19 mouse cellular contexts compared by ENCODE assay signal in genomic region chr5:126324847-126325246, GRCm38 (mm10).
DNase-seq lines count a peak whose midpoint lies in the region; ATAC-seq and TF ChIP-seq lines count a peak whose summit lies in the region.
"Had no signal": no experiment of that assay in that cellular context is flagged by ENCODE, and none has a peak within 500 bp of the region (broad histone marks: within the 10 kb centered on the region; RNA-seq: fewer than 3 reads in every experiment).

No protein-coding gene starts in this region.

- no peaks in the 10 kb centered on the region for H3K79me2 ChIP-seq in liver, adult 2 months (ENCODE audit: control insufficient read depth, insufficient read depth, low read length)

- no peak overlapping the region for H3K27ac ChIP-seq in forebrain, embryonic 16.5 days (ENCODE audit: low read length)
- H3K27ac ChIP-seq in forebrain, embryonic 13.5 days = no peak overlapping the region
- no peak overlapping the region for H3K27ac ChIP-seq in liver, adult 2 months (replicated peaks; ENCODE audit: insufficient read depth, low read depth, low read length)
- no peak overlapping the region for H3K27ac ChIP-seq in liver, embryonic 11.5 days (ENCODE audit: low read depth, low read length)
- H3K27ac ChIP-seq in ES-Bruce4 (ENCODE audit: insufficient read depth, low read length) = no peak overlapping the region
- H3K27ac ChIP-seq: hindbrain, embryonic 10.5 days; limb, embryonic 10.5 days; macrophage had no signal

- H3K4me1 ChIP-seq in forebrain, embryonic 16.5 days (replicated peaks; ENCODE audit: control insufficient read depth, insufficient read depth, low read length) = no peaks in the 10 kb centered on the region
- no peaks in the 10 kb centered on the region for H3K4me1 ChIP-seq in forebrain, embryonic 13.5 days
- no peaks in the 10 kb centered on the region for H3K4me1 ChIP-seq in liver, adult 2 months (ENCODE audit: control insufficient read depth, insufficient read depth, low read length)
- no peaks in the 10 kb centered on the region for H3K4me1 ChIP-seq in liver, embryonic 11.5 days (replicated peaks; ENCODE audit: control insufficient read depth, insufficient read depth, low read length)
- H3K4me1 ChIP-seq in ES-Bruce4 (ENCODE audit: control insufficient read depth, insufficient read depth, low read length) = no peaks in the 10 kb centered on the region
- H3K4me1 ChIP-seq: hindbrain, embryonic 10.5 days; limb, embryonic 10.5 days had no signal

- no peaks in the 10 kb centered on the region for H3K36me3 ChIP-seq in forebrain, embryonic 16.5 days (ENCODE audit: control insufficient read depth, insufficient read depth)
- H3K36me3 ChIP-seq in forebrain, embryonic 13.5 days (ENCODE audit: poor library complexity, severe bottlenecking) = no peaks in the 10 kb centered on the region
- H3K36me3 ChIP-seq in liver, adult 2 months (ENCODE audit: control insufficient read depth, insufficient read depth, low read length) = no peaks in the 10 kb centered on the region
- no peaks in the 10 kb centered on the region for H3K36me3 ChIP-seq in liver, embryonic 11.5 days (ENCODE audit: control insufficient read depth, insufficient read depth, low read length)
- H3K36me3 ChIP-seq in ES-Bruce4 (ENCODE audit: control insufficient read depth, insufficient read depth, low read length, poor library complexity, severe bottlenecking) = no peaks in the 10 kb centered on the region
- H3K36me3 ChIP-seq: G1E; hindbrain, embryonic 10.5 days; limb, embryonic 10.5 days had no signal

- no peaks in the 10 kb centered on the region for H3K27me3 ChIP-seq in forebrain, embryonic 16.5 days (replicated peaks; ENCODE audit: control insufficient read depth, insufficient read depth, low read length)
- peaks cover 6% of the 10 kb centered on the region; the same call in 1 of the 2 replicates for H3K27me3 ChIP-seq in forebrain, embryonic 13.5 days
- no peaks in the 10 kb centered on the region for H3K27me3 ChIP-seq in liver, adult 2 months (ENCODE audit: control insufficient read depth, insufficient read depth, low read length)
- H3K27me3 ChIP-seq in liver, embryonic 11.5 days (replicated peaks; ENCODE audit: control insufficient read depth, insufficient read depth, low read length) = no peaks in the 10 kb centered on the region
- H3K27me3 ChIP-seq in ES-Bruce4 (ENCODE audit: control insufficient read depth, insufficient read depth, low read length, poor library complexity, severe bottlenecking) = no peaks in the 10 kb centered on the region

- no peak for DNase-seq in liver, adult 2 months (ENCODE audit: extremely low read depth, low read depth, low spot score)
- no peak for DNase-seq in liver, embryonic 11.5 days (ENCODE audit: low spot score)
- peak; percentile 81 for DNase-seq in brain, embryonic 14.5 days (ENCODE audit: low read depth)
- DNase-seq in gastrocnemius, adult 18-20 months (ENCODE audit: low spot score) = no peak
- no peak for DNase-seq in heart, adult 11 months
- DNase-seq: adrenal gland, postnatal 36 days; cerebellum, postnatal 14 days; kidney, adult 11 months; kidney, postnatal 4 days; lung, adult 18-20 months; thymus, postnatal 25 days had no signal

- 47% methylated on average over 6 of the region's 6 CpGs for WGBS in forebrain, embryonic 16.5 days
- 67% methylated on average over 6 of the region's 6 CpGs for WGBS in forebrain, embryonic 13.5 days
- 73% methylated on average over 6 of the region's 6 CpGs for WGBS in liver, adult 2 months
- WGBS in liver, embryonic 11.5 days = 71% methylated on average over 6 of the region's 6 CpGs

- TF ChIP-seq CTCF in liver, adult 2 months (IDR thresholded peaks at IDR 0.05; ENCODE audit: low read depth, low read length) = peak; percentile 10; the same call in 1 of the 2 replicates
- TF ChIP-seq CTCF in ES-Bruce4 (IDR thresholded peaks at IDR 0.05; ENCODE audit: low read depth, low read length) = peak; percentile 35
- TF ChIP-seq CTCF in brain, embryonic 14.5 days (IDR thresholded peaks at IDR 0.05; ENCODE audit: borderline replicate concordance, extremely low read depth, insufficient read depth, insufficient read length) = peak; percentile 59; the same call in 1 of the 2 replicates

- no peak overlapping the region for H3K9ac ChIP-seq in forebrain, embryonic 16.5 days (replicated peaks; ENCODE audit: low read depth, low read length)
- H3K9ac ChIP-seq in forebrain, embryonic 13.5 days = no peak overlapping the region
- no peak overlapping the region for H3K9ac ChIP-seq in liver, adult 2 months (ENCODE audit: low read depth, low read length)
- H3K9ac ChIP-seq in liver, embryonic 11.5 days (ENCODE audit: low read depth, low read length) = no peak overlapping the region
- H3K9ac ChIP-seq in ES-Bruce4 (ENCODE audit: low read depth, poor library complexity, severe bottlenecking) = no peak overlapping the region

- ATAC-seq in forebrain, embryonic 16.5 days = 0 out of 2 replicates have a peak, but pooled peaks have one; percentile 38
- ATAC-seq in forebrain, embryonic 13.5 days = no peak
- ATAC-seq in liver, embryonic 11.5 days (replicated peaks; ENCODE audit: low FRiP score) = no peak
- ATAC-seq: activated CD4-positive, CD25-positive, alpha-beta regulatory T cell, adult 4 months had no signal

- TF ChIP-seq EP300 in ES-Bruce4 (IDR thresholded peaks at IDR 0.05; ENCODE audit: insufficient read depth, low read depth, low read length) = no peak

- no peak overlapping the region for H3K4me3 ChIP-seq in forebrain, embryonic 16.5 days (replicated peaks; ENCODE audit: low read length)
- H3K4me3 ChIP-seq in forebrain, embryonic 13.5 days = no peak overlapping the region
- H3K4me3 ChIP-seq in liver, adult 2 months (ENCODE audit: insufficient read depth, low read depth, low read length) = no peak overlapping the region
- H3K4me3 ChIP-seq in liver, embryonic 11.5 days (ENCODE audit: low read depth, low read length) = no peak overlapping the region
- H3K4me3 ChIP-seq in ES-Bruce4 (ENCODE audit: low read depth, low read length) = no peak overlapping the region
- H3K4me3 ChIP-seq: hindbrain, embryonic 10.5 days; limb, embryonic 10.5 days had no signal

- no peak overlapping the region for H3K4me2 ChIP-seq in forebrain, embryonic 16.5 days (ENCODE audit: low read length)
- no peak overlapping the region for H3K4me2 ChIP-seq in forebrain, embryonic 13.5 days
- no peak overlapping the region for H3K4me2 ChIP-seq in liver, embryonic 11.5 days

- no peak for TF ChIP-seq POLR2A in liver, adult 2 months (IDR thresholded peaks at IDR 0.05; ENCODE audit: extremely low read depth, insufficient read depth, low read length)
- TF ChIP-seq POLR2A in ES-Bruce4 (IDR thresholded peaks at IDR 0.05; ENCODE audit: insufficient read depth, low read length) = no peak
- no peak for TF ChIP-seq POLR2A in brain, embryonic 14.5 days (IDR thresholded peaks at IDR 0.05; ENCODE audit: borderline replicate concordance, extremely low read depth, insufficient read depth, insufficient read length, poor library complexity, severe bottlenecking)

- H3K9me3 ChIP-seq in forebrain, embryonic 16.5 days (ENCODE audit: control insufficient read depth, low read length) = no peaks in the 10 kb centered on the region; the same call in 1 of the 2 replicates
- no peaks in the 10 kb centered on the region for H3K9me3 ChIP-seq in forebrain, embryonic 13.5 days (replicated peaks)
- H3K9me3 ChIP-seq in liver, embryonic 11.5 days (ENCODE audit: control insufficient read depth, low read length) = peaks cover 2% of the 10 kb centered on the region; the same call in 1 of the 2 replicates
- H3K9me3 ChIP-seq in ES-Bruce4 (replicated peaks; ENCODE audit: control insufficient read depth, insufficient read depth, low read length, poor library complexity, severe bottlenecking) = no peaks in the 10 kb centered on the region
- H3K9me3 ChIP-seq: limb, embryonic 10.5 days had no signal
